Mouse (Mus musculus) c-Kit-negative CD71-positive TER-119-positive erythroid progenitor cells, embryonic 14.5 days (primary cell): ENCODE measurements at regions not wholly inside any gene's neighbourhood (a gene's known extent, or its start where the extent isn't known, plus 50 kb on each side); places are given as distances from the start of the nearest gene placed in this dataset.
"Not testable (repeated sequence)": the region's sequence is repeated elsewhere in the genome, so short reads cannot be mapped to it uniquely, and the experiment has no call there.

Experiments
- DNase-seq: peaks from one replicate; pipeline ENCODE4 v3.0.0-alpha.2; 2013; ENCODE audit warnings: low read depth, low spot score

DNA sequence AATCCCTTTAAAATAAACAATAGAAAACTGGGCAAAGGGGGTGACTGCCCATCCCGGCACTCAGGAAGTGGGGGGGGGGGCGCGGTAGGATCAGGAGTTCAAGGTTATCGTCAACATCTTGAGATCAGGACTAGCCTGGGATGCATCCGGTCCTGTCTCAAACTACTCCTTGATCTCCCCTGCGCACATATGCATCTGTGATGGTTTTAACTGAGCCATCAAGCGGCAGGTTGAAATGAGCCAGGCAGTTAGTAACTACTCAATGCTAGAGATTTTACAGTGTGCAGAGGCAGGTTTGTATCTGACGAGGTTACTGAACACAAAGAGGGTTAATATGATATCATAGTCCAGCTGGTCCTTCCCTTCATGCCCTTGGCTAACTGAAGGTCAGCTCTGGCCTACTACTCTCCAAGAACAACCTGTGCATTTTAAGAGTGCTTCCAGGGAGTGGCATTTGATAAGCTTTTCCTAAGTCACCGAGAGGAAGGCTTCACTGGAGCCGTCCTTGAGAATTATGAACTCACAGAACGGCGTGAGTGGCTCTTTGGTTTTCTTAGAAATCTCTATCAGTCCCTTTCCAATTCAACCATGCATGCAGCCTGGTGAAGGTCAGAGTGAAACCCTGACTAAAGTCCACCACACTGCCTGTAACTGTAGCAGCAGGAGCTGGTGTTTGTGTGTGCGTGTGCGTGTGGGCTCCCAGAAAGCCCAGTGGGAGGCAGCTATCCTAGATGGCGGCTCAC is 340.1 kb downstream of the Diras2 start:
- no peak for DNase-seq

DNA sequence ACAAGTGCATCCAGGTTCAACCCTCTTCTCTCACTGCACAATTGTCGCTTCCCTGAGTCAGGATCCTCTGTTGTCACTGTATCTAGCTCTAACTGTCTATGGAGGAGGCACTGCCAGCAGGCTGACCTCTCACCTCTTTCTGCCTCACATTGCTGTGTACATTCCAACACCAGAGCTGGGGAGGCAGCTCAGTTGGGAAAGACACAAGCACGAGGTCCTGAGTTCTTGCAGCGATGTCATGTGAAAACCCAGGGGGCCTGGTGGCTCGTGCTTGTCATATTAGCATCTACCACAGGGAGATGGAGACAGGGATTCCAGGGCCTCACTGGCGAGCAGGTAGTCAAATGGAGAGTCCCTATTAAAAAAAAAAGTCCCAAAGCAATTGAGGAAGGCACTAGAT is 334.2 kb downstream of the Diras2 start:
- no peak for DNase-seq

DNA sequence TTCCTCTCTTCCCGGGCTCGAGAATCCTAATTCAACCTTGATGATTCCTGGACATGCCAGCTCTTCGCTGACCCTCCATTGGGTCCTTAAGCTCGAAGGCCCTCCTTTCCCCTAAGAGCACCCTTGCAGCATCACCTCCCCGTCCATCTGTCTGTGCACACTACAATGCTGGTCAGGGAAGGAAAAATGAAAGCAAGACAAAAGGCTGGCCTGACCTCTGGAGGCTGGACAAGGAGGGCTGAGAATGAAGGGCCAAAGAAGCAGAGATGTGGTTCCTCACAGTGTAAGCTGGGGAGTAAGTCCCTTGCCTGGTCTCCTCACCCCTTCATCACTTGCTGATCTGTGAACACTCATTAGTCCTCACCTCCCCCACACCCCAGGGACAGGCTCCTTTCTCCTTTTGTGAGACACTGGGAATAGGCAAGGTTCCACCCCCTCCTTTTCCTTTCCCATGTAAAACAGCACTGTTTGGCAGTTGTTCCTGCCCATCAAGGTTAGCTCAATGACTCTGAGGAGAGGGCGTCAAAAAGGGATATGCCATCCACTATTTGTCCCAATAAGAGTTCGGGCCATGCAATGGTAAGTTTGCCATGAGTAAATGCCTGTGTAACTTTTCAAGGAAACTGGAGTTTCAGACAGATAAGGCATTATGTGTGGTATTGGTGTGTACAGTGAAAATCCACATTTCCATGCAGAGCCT is 332.3 kb downstream of the Diras2 start:
- no peak for DNase-seq

DNA sequence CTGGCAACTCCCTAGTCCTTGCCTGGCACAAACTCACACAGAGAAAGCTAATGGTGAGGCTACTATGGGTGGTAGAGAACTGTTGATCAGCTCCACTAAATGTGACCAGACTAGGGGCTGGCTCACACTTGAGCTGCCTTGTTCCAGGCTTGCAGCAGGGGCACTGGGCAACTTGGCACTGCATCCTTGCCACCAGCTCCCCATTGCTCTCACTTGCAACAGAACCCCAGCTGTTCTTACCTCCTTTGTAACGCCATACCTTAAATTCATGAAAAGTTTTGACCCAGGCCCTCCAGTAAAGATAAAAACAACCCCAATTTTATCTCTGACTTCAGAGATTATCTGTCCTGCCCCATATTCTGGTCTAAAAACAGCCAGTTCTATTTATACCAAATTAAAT is 328.7 kb downstream of the Diras2 start:
- DNase-seq, result no peak

DNA sequence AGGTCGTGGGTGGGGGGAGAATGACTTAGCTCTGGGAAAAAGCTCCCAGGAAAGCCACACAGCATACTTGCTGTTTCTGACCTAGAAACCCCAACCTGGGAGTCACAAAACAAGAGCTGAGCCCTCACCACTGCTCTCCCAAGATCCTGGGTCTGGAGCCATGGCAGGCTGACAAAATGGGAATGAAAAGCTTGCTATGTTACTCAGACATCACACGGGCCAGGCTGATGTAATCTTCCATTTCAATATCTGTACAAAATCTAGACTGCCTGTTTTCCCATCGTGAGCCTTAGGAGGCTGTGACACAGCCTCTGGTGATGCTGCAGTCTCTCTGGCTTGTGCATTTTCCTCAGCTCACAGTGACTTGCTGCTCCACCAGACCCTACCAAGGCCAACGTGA is 325.1 kb downstream of the Diras2 start:
- no peak for DNase-seq

DNA sequence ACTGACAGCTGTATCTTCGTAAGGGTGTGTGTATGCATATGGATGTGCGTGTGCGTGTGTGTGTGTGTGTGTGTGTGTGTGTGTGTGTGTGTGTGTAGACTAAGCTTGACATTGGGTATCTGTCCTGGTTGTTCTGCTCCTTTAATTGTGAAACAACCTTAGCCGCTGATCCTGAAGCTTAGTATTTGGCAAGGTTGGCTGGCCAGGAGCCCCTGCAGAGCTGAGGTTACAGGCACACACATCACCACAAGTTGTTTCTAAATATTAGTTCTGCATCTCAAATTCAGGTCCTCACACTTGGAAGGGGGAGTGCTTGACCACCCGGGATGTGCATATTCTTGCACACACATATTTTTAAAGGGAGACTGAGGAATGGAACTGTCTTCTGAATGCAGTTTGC is 314.7 kb downstream of the Diras2 start:
- no peak for DNase-seq

DNA sequence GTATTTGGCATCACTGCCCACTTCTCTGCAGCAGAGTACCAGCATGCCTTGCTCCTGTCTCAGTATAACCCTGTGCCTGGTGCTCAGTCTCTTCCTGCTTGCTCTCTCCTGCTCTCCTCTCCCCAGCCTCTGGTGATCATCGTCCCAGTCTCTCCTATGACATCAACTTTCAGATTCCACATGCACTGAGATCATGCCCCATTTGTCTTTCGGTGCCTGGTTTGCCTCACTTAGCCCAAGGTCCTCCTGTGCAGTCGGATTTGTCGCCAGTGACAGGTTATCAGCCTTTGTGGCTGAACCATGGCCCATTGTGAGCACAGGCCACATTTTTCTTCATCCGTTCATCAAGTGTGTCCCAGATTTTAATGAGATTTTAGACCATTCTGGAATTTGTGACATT is 314.0 kb downstream of the Diras2 start:
- DNase-seq, result no peak

DNA sequence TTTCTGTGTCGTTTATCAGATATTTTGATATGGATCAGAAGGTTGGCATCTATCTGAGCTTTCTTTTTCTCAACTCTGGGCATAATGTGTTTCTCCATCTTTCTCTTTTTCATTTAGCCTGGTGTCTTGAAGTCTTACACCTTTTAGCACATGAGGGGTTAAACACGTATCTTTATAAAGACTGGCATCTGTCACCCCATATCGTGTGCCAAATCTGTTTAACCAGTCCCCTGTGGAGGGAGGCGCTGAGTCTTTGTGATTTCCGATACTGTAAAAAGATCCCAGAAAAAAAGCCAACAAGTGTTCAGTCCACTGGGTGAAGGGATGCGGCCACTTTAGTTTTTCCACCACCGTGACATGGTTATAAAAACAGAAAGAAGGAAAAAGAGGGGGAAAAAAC is 313.3 kb downstream of the Diras2 start:
- no peak for DNase-seq

DNA sequence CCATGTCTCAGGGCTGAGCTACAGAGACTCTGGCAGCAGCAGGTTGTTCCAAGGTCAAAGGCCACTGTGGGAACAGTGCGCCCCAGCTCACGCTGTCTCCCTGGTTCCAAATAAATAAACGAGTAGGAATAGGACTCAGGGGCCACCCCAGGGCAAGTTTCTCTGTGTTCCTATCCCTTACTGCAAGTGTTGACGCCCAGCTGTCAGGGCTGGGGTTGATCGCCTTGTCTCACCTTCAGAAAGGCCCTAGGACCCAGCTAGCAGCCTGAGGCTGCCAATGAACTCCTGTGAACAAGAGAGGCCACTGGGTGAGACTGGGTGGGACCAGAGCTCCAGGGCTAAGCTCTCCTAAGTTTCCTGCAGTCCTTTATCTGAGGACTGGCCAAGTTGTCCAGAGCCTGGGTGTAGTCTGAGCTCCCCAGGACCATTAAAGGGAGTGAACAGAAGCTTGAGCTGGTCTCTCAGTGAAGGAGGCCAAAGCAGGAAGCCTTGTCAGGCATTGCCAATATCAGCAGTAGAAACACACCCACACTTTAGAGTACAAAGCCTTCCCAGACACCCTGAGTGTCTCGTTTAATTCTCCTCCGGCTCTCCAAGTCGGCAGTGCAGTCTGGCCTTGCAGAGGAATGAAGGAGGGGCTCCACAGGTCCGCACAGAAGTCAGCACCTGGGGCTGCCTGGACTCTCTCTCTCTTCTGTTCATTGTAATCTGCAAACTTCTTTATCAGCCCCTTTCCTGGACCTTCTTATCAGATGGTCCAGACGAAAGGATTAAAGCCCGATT is 308.6 kb downstream of the Diras2 start:
- no peak for DNase-seq

DNA sequence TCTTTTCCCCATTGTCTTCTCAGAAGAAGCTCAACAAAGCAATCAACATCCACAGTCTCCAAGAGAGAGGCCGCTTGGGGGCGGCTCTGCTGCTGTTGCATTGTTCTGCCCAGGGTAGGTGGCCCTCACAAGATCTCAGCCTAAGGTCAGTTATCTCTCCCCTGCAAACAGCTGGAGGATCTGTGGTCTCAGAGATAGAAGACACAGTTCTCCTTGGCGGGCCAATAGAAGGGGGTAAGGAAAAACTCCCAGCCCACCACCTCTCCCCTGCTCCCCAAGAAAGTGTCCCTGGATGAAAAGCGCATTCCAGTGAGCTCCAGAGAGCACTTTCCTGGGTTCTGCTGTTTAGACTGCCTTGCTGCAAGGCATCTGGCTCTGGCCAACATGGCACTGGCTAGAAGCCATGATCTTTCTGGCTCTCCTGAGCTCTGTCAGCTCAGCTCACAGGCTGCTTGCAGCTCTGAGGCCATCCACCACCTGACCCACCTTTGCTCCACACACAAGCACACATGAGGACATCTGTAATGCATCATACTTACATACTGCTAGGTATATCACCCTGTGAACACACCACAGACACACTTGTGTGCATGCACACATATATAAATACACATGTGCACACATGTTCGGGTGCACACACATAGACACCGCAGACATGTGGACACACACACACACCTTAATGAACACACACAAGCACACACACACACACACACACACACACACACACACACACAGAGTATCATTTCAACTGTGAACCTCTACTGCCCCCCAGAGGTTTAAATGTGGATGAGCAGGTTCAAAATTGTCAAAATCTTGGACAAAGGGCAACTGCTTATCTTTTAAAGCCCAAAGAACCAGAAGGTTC is 307.7 kb downstream of the Diras2 start:
- DNase-seq, result no peak

DNA sequence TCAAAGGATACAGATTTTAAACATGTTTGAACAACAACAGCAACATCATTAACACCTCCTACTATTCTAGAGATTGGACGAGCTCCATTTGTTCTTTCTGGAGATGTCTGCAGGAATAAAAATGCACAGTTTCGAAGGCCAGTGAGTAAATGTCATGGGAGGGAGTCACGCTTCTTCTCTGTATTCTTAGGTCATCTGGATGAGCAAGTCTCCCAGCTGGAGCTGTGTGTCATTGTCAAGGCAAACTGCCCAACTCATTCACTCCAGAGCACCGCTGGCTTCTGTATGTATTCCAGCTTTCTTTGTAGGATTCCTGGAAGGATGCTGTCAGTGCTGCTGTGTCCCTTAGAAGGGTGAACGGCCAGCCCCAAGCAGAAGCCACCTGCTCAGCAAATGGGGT is 297.1 kb downstream of the Diras2 start:
- DNase-seq, result no peak

DNA sequence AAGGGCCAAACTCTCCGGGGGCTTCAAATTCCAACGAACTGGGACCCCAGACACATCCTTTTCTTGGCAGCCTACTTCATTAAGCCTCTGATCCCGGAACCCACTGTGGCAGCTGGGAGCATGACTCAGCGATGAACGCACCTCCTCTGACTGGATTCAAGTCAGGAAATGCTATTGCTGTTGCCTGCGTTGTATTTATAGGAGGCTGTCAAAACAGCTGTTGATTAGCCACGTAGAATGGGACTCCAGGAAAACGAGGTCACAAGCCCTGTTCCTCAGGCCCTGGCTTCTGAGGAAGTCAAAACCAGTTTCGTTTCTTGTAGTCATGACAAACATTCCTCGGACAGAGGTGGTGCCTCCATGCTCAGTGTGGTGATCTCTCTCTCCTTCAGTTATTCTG is 295.0 kb downstream of the Diras2 start:
- no peak for DNase-seq

DNA sequence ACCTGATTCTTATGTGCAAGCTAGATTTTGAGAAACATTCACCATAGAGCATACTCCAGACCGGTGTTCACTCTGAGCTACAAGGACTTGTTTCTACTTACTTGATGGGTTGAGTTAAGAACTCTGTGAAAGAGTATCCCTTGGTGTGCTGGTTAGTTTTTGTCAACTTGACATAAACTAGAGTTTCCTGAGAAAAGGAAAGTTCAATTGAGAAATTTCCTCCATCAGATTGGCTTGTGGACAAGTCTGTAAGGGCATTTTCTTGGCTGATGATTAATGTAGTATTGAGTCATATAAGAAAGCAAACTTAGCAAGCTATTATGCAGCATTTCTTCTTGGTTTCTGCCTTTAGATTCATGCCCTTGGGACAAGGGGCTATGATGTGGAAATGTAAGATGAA is 291.5 kb downstream of the Diras2 start:
- DNase-seq, result no peak

DNA sequence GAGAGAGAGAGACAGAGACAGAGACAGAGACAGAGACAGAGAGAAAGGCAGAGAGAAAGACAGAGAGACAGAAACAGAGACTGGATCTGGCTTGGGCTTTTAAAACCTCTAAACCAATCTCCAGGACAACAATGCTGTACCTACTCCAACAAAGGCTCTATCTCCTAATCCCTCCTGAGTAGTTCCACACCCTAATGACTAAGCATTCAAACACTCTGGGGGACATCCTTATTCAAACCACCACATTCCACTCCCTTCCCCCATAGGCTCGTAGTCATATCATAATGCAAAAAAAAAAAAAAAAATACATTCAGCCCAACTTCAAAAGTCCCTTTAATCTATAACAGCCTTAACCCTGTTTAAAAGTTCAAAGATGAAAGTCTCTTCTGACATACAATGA is 289.3 kb downstream of the Diras2 start:
- DNase-seq, result no peak

DNA sequence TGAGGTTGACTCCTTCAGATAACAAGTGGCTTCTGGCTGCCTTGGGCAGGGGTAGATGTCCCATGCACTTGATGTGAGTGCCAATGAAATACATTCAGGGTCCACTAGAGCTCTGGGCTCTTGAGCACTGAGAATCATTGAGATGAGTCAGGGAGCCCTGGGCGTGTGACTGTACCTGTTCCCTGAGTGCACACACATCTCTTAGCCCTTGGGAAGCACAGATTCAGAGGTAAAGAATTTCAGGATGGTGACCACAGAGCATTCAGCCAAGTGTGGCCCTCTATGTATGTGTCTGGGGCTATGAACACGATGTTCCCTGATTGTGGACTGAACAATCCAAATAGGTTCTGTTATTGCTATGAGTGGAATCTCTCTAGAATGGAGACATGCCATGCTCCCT is 281.6 kb downstream of the Diras2 start:
- no peak for DNase-seq

DNA sequence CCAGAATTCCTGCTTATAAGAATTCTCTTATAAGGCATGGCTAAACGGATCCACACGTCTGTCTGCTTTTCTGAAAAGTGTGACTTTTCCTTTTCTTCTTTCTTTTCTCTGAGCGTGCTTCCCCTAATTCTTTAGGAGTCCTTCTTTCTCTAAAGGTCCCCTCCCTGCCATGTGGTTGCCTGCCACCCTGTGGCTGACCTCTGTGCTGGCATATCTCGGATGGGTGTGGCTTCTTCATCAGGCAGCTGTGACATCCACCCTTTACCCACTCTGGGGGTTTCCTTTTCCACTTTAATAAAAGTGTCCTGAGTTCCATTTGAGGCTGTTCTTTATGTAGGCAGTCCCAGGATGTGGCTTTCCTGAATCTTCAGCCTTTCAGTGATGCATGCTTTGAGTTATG is 280.7 kb downstream of the Diras2 start:
- DNase-seq, result no peak

DNA sequence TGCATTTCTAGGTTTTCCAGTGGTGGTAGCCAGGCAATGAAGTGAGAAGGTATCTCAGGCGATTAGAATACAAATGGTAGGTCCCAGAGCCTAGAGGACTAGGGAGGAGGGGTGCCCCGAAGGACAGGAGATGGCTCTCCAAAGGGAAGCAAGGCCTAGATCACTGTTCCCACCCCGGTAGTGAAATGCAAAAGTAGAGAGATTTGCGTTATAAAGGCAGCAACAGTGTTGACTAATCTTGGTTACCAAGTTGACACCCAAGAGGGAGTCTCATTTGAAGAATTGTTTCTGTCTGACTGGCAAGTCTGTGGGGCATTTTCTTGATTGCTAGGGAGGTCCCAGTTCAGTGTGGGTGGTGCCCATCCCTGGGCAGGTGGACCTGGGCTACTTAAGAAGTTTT is 278.8 kb downstream of the Diras2 start:
- no peak for DNase-seq

DNA sequence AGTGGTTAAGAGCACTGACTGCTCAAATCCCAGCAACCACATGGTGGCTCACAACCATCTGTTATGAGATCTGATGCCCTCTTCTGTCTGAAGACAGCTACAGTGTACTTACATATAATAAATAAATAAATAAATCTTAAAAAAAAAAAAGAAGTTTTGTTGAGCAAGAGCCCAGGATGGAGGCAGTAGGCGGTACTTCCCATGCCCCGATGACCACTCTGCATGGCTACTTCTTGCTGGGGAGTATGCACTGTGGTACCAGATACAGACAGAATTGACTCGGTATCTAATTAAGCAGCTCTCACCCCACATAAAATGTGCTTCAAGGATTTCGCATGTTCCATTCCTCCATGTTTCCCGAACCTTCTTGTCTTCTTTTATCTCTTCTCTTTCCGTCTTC is 278.4 kb downstream of the Diras2 start:
- DNase-seq, result not testable (repeated sequence)

DNA sequence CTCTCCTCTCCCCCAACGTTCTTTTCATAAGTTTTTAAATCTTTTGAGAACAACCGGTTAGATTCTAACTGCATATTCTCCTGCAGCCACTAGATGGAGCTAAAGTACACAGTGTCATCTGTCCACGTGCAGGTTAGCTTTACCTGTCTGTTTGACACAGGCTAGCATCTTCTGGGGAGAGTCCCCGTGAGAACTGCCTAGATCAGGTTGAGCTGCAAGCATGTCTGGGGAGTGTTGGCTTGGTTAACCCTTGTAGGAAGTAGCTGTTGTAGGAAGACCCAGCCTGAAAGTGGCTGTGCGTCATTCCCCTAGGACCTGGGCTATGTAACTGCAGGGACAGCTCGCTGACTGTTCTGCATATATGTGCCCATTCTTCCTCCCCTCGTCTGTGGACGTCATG is 277.9 kb downstream of the Diras2 start:
- no peak for DNase-seq

DNA sequence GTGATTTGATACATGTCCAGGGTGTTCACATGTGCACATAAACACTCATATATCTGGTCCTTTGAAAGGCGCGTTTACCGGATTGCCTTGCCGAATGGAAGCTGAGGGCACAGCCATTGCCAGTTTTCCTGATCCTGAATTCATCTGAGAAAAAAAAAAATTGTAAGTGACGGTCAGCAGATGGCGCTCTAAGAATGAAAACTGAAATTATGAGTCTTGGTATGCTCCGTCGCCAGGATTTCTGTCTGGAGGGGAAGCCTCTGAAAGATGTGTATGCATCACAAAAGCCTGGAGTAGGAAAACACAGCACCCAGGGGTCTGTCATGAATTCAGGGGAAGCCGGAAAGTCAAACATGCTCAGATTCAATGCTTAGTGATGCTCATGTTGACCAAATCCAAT is 276.9 kb downstream of the Diras2 start:
- no peak for DNase-seq

DNA sequence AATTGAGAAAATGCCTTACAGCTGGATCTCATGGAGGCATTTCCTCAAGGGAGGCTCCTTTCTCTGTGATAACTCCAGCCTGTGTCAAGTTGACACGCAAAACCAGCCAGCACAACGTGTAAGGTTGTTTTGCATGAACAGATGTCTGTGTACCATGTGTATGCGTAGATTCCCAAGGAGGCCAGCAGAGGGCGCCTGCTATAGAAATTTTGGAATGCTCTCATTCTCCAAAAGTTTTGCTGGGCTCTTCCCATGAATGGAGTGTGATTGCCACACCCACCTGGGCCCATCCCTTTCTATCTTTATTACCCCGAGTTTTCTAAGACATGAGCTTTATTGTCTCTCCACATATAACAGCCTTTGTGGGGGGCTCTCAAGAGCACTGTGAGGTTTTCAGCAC is 275.4 kb downstream of the Diras2 start:
- DNase-seq, result no peak

DNA sequence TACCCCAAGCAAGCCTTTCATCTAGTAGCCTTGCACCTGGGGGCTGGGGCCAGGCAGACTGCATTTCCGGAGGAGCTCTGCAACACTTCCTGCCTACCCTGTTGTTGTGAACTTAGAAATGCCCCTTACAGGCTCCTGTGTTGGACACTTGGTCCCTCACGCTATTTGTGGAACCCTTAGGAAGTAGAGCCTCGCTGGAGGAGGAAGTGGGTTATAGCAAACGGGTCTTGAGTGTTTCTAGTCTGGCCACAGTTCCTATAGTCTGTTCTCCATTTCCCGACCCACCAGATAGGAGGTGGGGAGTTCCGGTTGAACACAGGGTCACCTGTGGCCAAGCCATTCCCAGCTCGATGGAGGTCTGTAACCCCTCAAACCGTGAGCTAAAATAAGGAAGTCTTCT is 272.7 kb downstream of the Diras2 start:
- DNase-seq, result no peak
